Mouse (Mus musculus) CH12.LX (cell line): ENCODE measurements around the gene Srsf10. TPM values are rescaled to one million over a fixed set of nuclear protein-coding genes. Genes with fewer than 3 reads are reported as not detected.

ENCODE experiments used
- DNase-seq: peaks from one replicate; pipeline ENCODE4 v3.0.0-alpha.2; 2013; ENCODE audit errors: extremely low read depth
- H3K27ac ChIP-seq: 2 replicates; pipeline ENCODE4 v1.5.1; 2012; ENCODE audit warnings: low read depth, mild to moderate bottlenecking, control low read depth, moderate library complexity; ENCODE audit not compliant: insufficient read depth
- H3K27me3 ChIP-seq: replicated peaks from 2 replicates; pipeline ENCODE3; 2012; ENCODE audit warnings: inconsistent platforms
- H3K36me3 ChIP-seq, 2 experiments: replicated peaks in 1 of 2; 2 replicates each; pipeline versions ENCODE3 to v1.6.1; 2012; ENCODE audit warnings: inconsistent platforms in 1 of 2, low read length in 1 of 2, mild to moderate bottlenecking in 1 of 2, mixed read lengths in 1 of 2, moderate library complexity in 1 of 2; ENCODE audit not compliant: control insufficient read depth in 1 of 2, insufficient read depth in 1 of 2
- H3K4me1 ChIP-seq, 2 experiments: 2 replicates each; pipeline ENCODE4 v1.6.1; 2012; ENCODE audit warnings: inconsistent platforms in 1 of 2, moderate library complexity in 1 of 2; ENCODE audit not compliant: insufficient read depth in 2 of 2, control insufficient read depth in 1 of 2
- H3K4me2 ChIP-seq: 2 replicates; pipeline ENCODE4 v1.6.1; 2012; ENCODE audit warnings: low read depth, mild to moderate bottlenecking, control low read depth; ENCODE audit not compliant: poor library complexity, insufficient read depth, severe bottlenecking
- H3K4me3 ChIP-seq, 3 experiments: fragments of 150-350 bp in 1 of 3; sonication (generic) in 1 of 3; replicated peaks in 1 of 3; 2 replicates each; pipeline versions ENCODE3 to v1.5.1; 2011 to 2012; ENCODE audit warnings: low read depth in 2 of 3, low read length in 2 of 3, mild to moderate bottlenecking in 2 of 3, moderate library complexity in 2 of 3, control low read depth in 1 of 3, improper control_type of control experiment in 1 of 3, inconsistent platforms in 1 of 3, mixed read lengths in 1 of 3; ENCODE audit not compliant: poor library complexity in 1 of 3
- H3K79me2 ChIP-seq: replicated peaks from 2 replicates; pipeline ENCODE4 v1.6.1; 2012; ENCODE audit warnings: mild to moderate bottlenecking, moderate library complexity; ENCODE audit not compliant: control insufficient read depth, poor library complexity, insufficient read depth, severe bottlenecking; ENCODE audit errors: extremely low read depth
- H3K9ac ChIP-seq: 2 replicates; pipeline ENCODE4 v1.6.1; 2012; ENCODE audit warnings: low read depth, mild to moderate bottlenecking, control low read depth, moderate library complexity; ENCODE audit not compliant: insufficient read depth
- H3K9me3 ChIP-seq: replicated peaks from 2 replicates; pipeline ENCODE3; 2012; ENCODE audit warnings: low read length, inconsistent platforms, mixed read lengths
- BHLHE40 ChIP-seq: IDR thresholded peaks from 2 replicates; pipeline ENCODE4 v1.6.1; 2011; ENCODE audit warnings: mild to moderate bottlenecking, low read depth, low read length, improper control_type of control experiment
- CHD2 ChIP-seq: IDR thresholded peaks from 2 replicates; pipeline ENCODE4 v1.6.1; 2011; ENCODE audit warnings: low read length, improper control_type of control experiment
- JUN ChIP-seq: IDR thresholded peaks from 2 replicates; pipeline ENCODE4 v1.6.1; 2011; ENCODE audit warnings: low read depth, mild to moderate bottlenecking, low read length, improper control_type of control experiment, moderate library complexity; ENCODE audit not compliant: insufficient read depth
- MAFK ChIP-seq: IDR thresholded peaks from 2 replicates; pipeline ENCODE4 v1.6.1; 2011; ENCODE audit warnings: low read length, improper control_type of control experiment; ENCODE audit not compliant: insufficient replicate concordance
- MAX ChIP-seq: IDR thresholded peaks from 2 replicates; pipeline ENCODE4 v1.6.1; 2011; ENCODE audit warnings: low read length, improper control_type of control experiment
- MAZ ChIP-seq: IDR thresholded peaks from 2 replicates; pipeline ENCODE4 v1.6.1; 2012; ENCODE audit warnings: low read depth, mild to moderate bottlenecking, inconsistent platforms, low read length, improper control_type of control experiment, moderate library complexity
- MEF2A ChIP-seq: IDR thresholded peaks from 2 replicates; pipeline ENCODE4 v1.6.1; 2014; ENCODE audit warnings: low read depth, mild to moderate bottlenecking, inconsistent platforms, low read length, improper control_type of control experiment, borderline replicate concordance
- NELFE ChIP-seq: IDR thresholded peaks from 2 replicates; pipeline ENCODE4 v1.6.1; 2011; ENCODE audit warnings: low read depth, low read length, improper control_type of control experiment
- NRF1 ChIP-seq: IDR thresholded peaks from 2 replicates; pipeline ENCODE4 v1.6.1; 2014; ENCODE audit warnings: low read depth, mild to moderate bottlenecking, inconsistent platforms, low read length, improper control_type of control experiment, moderate library complexity
- PAX5 ChIP-seq: IDR thresholded peaks from 2 replicates; pipeline ENCODE4 v1.6.1; 2012; ENCODE audit warnings: low read length, inconsistent platforms, mixed read lengths
- POLR2AphosphoS2 ChIP-seq: IDR thresholded peaks from 2 replicates; pipeline ENCODE4 v1.6.1; 2011; ENCODE audit warnings: low read depth, low read length, improper control_type of control experiment
- SMC3 ChIP-seq: IDR thresholded peaks from 2 replicates; pipeline ENCODE4 v1.6.1; 2011; ENCODE audit warnings: low read depth, low read length, improper control_type of control experiment
- USF1 ChIP-seq: IDR thresholded peaks from 2 replicates; pipeline ENCODE4 v1.6.1; 2014; ENCODE audit warnings: low read depth, mild to moderate bottlenecking, inconsistent platforms, low read length, improper control_type of control experiment
- ZC3H11A ChIP-seq: IDR thresholded peaks from 2 replicates; pipeline ENCODE4 v1.6.1; 2012; ENCODE audit warnings: low read depth, mild to moderate bottlenecking, inconsistent platforms, low read length, improper control_type of control experiment
- ZMIZ1 ChIP-seq: IDR thresholded peaks from 2 replicates; pipeline ENCODE4 v1.6.1; 2012; ENCODE audit warnings: low read depth, mild to moderate bottlenecking, inconsistent platforms, low read length, improper control_type of control experiment
- ZNF384 ChIP-seq: IDR thresholded peaks from 2 replicates; pipeline ENCODE4 v1.6.1; 2012; ENCODE audit warnings: low read depth, low read length, improper control_type of control experiment, inconsistent platforms
- dilution Hi-C: fragments of 300-500 bp; cut with MboI; formaldehyde crosslinking; loops from 2 replicates; pipeline ENCODE4 v1.14.3; 2020; ENCODE audit warnings: low sequenced_read_pairs; ENCODE audit not compliant: extremely low pct_unique_long_range_greater_than_20kb, extremely low pct_ligation_motif_present
- in situ Hi-C: fragments of 300-500 bp; cut with MboI; formaldehyde crosslinking; loops from 3 replicates; pipeline ENCODE4 v1.14.3; 2019; ENCODE audit warnings: low sequenced_read_pairs, low pct_ligation_motif_present, low pct_unique_long_range_greater_than_20kb, mixed read lengths
- polyA plus RNA-seq: library from polyadenylated mRNA; unstranded; fragments of >175 nt; gene quantifications from 2 replicates; pipeline ENCODE4 v1.2.1, GENCODE M21; 2012; ENCODE audit warnings: low read depth; ENCODE audit not compliant: insufficient read length
- total RNA-seq, 2 experiments: library from RNA; depleted of rRNA; stranded (reverse); fragments of 300-350 nt in 1 of 2; fragments of >200 nt in 1 of 2; gene quantifications; 2 replicates each; pipeline ENCODE4 v1.2.3; 2012 to 2014

Srsf10 gene
- total and polyA plus RNA-seq, 3 experiments, result 85.7 to 291 (median 179) TPM

DNA sequence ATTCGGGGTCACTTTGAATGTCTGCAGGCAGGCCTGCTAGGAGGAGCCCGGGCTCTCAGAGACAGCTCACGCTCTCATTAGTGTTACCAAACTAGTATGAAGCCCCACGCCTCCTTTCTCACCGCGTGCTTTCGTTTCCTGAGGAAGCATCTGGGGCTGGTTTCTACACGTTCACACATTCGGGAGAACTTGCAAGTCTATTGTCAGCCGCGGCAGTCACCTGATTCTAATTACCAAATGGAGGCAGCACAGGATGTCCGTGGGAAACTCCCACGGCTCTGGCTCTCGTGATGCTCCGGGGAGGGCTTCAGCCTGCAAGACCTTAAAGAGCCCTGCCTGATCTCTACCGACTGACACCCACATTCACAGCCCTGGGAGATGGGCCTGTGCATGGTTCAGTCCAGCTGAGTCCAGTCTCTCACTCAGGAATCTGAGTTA, 21.1 kb downstream of the Srsf10 start (continued):
- TF ChIP-seq MAFK (peak; percentile 49; the same call in 1 of the 2 replicates), MAZ (peak; percentile 74; the same call in 1 of the 2 replicates), PAX5 (no peak), USF1 (peak; percentile 71), ZC3H11A (no peak), MEF2A (peak; percentile 91), BHLHE40 (peak; percentile 100), JUN (0 out of 2 replicates have a peak, but pooled peaks have one; percentile 15), SMC3 (no peak), MAX (peak; percentile 94)
- TF ChIP-seq, all 38 proteins: peak for 27

DNA sequence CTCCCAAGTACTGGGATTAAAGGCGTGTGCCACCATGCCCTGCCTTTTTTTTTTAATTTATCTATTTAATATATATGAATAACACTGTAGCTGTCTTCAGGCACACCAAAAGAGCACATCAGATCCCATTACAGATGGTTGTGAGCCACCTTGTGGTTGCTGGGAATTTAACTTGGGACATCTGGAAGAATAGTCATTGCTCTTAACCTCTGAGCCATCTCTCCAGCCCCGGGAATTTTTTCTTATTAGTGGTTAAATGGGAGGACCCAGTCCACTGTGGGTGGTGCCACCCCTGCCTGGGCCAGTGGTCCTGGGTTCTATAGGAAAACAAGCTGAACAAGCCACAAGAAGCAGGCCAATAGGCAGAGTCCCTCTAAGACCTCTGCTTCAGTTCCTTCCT, 22.2 kb downstream of the Srsf10 start:
- DNase-seq, result no peak
- Histone ChIP-seq H3K27ac (no peak overlapping the region), H3K9me3 (no peaks in the 10 kb centered on the region), H3K4me2 (no peak overlapping the region), H3K79me2 (peaks cover 6% of the 10 kb centered on the region), H3K4me1 (peaks cover 10 to 43% of the 10 kb centered on the region in 2 experiments), H3K36me3 (peaks cover 0 to under 1% of the 10 kb centered on the region in 2 experiments), H3K9ac (no peak overlapping the region), H3K4me3 (no peak overlapping the region), H3K27me3 (no peaks in the 10 kb centered on the region)
- dilution Hi-C loops (no loop called here), in situ Hi-C loops (no loop called here)
- TF ChIP-seq USF1, result no peak
- no peak for TF ChIP-seq SMC3

DNA sequence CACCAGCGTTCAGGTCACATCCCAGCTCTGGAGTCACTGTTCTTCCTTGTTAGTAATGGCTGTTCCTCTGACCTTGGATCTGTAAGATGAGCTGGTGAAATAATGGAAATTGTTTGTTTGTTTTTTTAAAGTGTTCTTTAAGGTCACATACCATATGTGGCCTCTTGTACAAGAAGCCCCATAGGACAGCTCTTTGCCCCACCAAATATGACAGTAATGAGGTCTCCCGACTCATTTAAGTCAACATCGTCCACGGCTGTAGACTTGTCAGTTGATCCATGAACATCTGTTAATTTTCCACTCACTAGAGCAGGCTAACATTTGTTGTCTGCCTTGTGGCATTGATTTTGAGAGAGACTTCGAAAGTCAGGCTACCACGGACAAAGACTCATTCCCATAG, 23.5 kb downstream of the Srsf10 start:
- Histone ChIP-seq H3K4me2 (no peak overlapping the region), H3K27ac (no peak overlapping the region), H3K79me2 (no peaks in the 10 kb centered on the region), H3K36me3 (no peaks in the 10 kb centered on the region), H3K4me1 (peaks cover 13 to 53% of the 10 kb centered on the region in 2 experiments), H3K4me3 (no peak overlapping the region), H3K9ac (no peak overlapping the region), H3K9me3 (no peaks in the 10 kb centered on the region), H3K27me3 (no peaks in the 10 kb centered on the region)
- no peak for DNase-seq
- dilution Hi-C loops (no loop called here), in situ Hi-C loops (no loop called here)
- TF ChIP-seq CHD2, result no peak
- TF ChIP-seq POLR2AphosphoS2, result no peak
- no peak for TF ChIP-seq NRF1
- TF ChIP-seq ZMIZ1, result no peak
- TF ChIP-seq NELFE, result no peak
- no peak for TF ChIP-seq MAZ
- TF ChIP-seq MAX, result no peak
- TF ChIP-seq ZNF384, result no peak
- TF ChIP-seq JUN, result no peak
